Comparison of ENCODE assay signal across 8 mouse cellular contexts in genomic region chr1:138507014-138507413, GRCm38 (mm10).
DNase-seq lines count a peak whose midpoint lies in the region; ATAC-seq and TF ChIP-seq lines count a peak whose summit lies in the region.

No protein-coding gene starts in this region.

- no peaks in the 10 kb centered on the region; the same call in 1 of the 2 replicates for H3K36me3 ChIP-seq in kidney, adult 2 months (ENCODE audit: control insufficient read depth, insufficient read depth, low read length)
- no peaks in the 10 kb centered on the region for H3K36me3 ChIP-seq in liver, embryonic 12.5 days

- H3K4me1 ChIP-seq in kidney, adult 2 months (ENCODE audit: control insufficient read depth, insufficient read depth, low read length): peaks cover 14% of the 10 kb centered on the region
- peaks cover 11% of the 10 kb centered on the region; the same call in 1 of the 2 replicates for H3K4me1 ChIP-seq in liver, embryonic 12.5 days

- H3K4me3 ChIP-seq in kidney, adult 2 months (ENCODE audit: insufficient read depth, low read depth, low read length): no peak overlapping the region
- H3K4me3 ChIP-seq in liver, embryonic 12.5 days: no peak overlapping the region

- no peak overlapping the region for H3K4me2 ChIP-seq in liver, embryonic 12.5 days

- peak overlapping the region; percentile 6; the same call in 1 of the 2 replicates for H3K27ac ChIP-seq in kidney, adult 2 months (ENCODE audit: insufficient read depth, low read depth, low read length)
- H3K27ac ChIP-seq in liver, embryonic 12.5 days: no peak overlapping the region

- 14% methylated on average over 4 of the region's 4 CpGs for WGBS in kidney, adult 2 months
- WGBS in liver, embryonic 12.5 days (ENCODE audit: insufficient replicate concordance): 77% methylated on average over 4 of the region's 4 CpGs

- H3K27me3 ChIP-seq in kidney, adult 2 months (replicated peaks; ENCODE audit: control insufficient read depth, insufficient read depth, low read length): no peaks in the 10 kb centered on the region
- H3K27me3 ChIP-seq in liver, embryonic 12.5 days (replicated peaks): no peaks in the 10 kb centered on the region

- peak; percentile 58 to 86 for DNase-seq in adrenal gland, adult (ENCODE audit: inconsistent age in 2 of 2, low spot score in 1 of 2)
- DNase-seq in adrenal gland, postnatal 4 days (ENCODE audit: low spot score in 2 of 2): no peak
- peak; percentile 45 for DNase-seq in adrenal gland, adult 8-10 months
- DNase-seq in kidney, adult 2 months: peak; percentile 86
- DNase-seq in left cerebral cortex, postnatal 36 days (ENCODE audit: low spot score in 2 of 2): no peak
- DNase-seq in cerebellum, adult 11-12 months: no peak

- no peak overlapping the region for H3K9ac ChIP-seq in liver, embryonic 12.5 days

- ATAC-seq in megakaryocyte progenitor cell, adult 5-6 weeks (replicated peaks; ENCODE audit: poor library complexity): 0 out of 2 replicates have a peak, but pooled peaks have one; percentile 31
- ATAC-seq in liver, embryonic 12.5 days: no peak

- H3K9me3 ChIP-seq in liver, embryonic 12.5 days (replicated peaks): no peaks in the 10 kb centered on the region

- intact Hi-C loops in left cerebral cortex, postnatal 36 days (cut with DNase I): loop anchor here (5.0 kb wide), 1 partner anchor 110 kb away; no protein-coding TSS in a partner anchor

- TF ChIP-seq CTCF in kidney, adult 2 months (conservative IDR thresholded peaks at IDR 0.05; ENCODE audit: insufficient read depth, insufficient read length, low read depth, low read length): no peak

- TF ChIP-seq POLR2A in kidney, adult 2 months (IDR thresholded peaks at IDR 0.05; ENCODE audit: low read depth, low read length): no peak

Comparison
In these comparisons a context has a peak if more than half of its experiments do, and no peak if none do; other contexts are left out.
1. DNase-seq: peak in adrenal gland, adult (2 of 2), adrenal gland, adult 8-10 months (single experiment) and kidney, adult 2 months (single experiment); none in adrenal gland, postnatal 4 days (0 of 2), left cerebral cortex, postnatal 36 days (0 of 2) and cerebellum, adult 11-12 months (single experiment).